Mouse (Mus musculus) cerebellum, adult 8-10 months (tissue): ENCODE results near the gene Slc16a3.

Experiments
- DNase-seq: peaks from one replicate; pipeline ENCODE4 v3.0.0; 2022

The Slc16a3 gene

DNA sequence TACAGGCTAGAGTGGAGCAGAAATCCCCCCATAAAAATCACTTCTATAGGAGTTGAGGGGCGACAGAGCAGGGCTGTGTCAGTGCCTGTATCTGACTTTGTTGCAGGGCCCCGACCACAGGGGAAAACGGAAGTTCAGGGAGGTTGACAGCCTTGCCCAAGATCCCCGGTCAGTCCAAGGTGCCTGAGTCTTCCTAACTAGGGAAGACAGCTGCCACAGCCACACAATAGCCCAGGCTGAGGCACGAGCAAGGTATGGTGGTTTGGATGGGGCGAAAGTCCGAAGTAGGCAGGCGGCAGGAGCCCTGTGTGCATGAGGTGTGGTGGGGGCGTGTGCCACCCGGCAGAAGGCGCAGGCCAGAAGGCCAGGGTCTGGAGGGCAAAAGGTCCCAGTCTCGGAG is at the start of gene Slc16a3:
Gene Slc16a3, plus strand, starts transcription at position 153 of the 400 bp plus-strand sequence.
- no peak for DNase-seq

DNA sequence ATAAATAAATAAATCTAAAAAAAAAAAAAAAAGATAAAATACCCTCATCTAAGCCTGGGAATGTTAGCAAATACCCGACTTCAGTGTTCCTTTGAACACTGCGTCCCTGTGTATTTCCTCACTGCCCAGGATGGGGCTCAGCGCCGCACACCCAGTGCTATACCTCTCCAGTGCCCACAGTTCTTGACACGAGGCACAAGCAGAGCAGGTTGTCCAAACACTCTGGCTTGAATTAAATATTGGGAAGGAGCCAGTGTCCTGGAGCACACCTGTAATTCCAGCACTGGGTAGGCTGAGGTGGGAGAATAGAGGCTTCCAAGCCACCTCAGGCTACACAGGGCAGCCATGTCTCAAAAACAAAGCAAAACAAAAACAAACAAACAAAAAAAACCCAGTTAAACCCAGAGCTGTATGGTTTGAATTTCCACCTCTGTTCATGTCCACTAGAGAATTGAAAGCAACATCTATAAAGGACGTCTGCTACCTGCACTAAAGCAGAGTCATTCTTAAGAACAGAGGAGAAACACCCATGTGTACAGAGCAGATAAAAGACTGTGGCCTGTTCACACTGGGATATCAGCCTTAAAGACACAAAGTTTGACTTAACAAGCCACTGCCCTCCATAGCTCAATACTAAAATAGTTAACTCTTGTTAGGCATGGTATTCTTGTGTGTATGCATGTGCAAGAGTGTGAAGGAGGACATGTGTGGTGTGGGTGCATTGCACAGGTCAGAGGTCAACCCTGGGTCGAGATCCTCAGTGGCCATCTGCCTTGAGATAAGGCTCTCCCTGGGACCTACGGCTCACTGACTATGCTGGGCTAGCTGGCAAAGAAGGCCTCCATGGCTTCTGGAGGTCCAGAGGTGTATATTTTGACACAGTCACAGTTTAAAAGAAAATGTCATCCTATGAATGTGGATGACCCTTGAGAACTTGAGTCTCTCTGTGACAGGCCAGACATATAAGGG is 47.7 kb upstream of the Slc16a3 start:
- DNase-seq = no peak

DNA sequence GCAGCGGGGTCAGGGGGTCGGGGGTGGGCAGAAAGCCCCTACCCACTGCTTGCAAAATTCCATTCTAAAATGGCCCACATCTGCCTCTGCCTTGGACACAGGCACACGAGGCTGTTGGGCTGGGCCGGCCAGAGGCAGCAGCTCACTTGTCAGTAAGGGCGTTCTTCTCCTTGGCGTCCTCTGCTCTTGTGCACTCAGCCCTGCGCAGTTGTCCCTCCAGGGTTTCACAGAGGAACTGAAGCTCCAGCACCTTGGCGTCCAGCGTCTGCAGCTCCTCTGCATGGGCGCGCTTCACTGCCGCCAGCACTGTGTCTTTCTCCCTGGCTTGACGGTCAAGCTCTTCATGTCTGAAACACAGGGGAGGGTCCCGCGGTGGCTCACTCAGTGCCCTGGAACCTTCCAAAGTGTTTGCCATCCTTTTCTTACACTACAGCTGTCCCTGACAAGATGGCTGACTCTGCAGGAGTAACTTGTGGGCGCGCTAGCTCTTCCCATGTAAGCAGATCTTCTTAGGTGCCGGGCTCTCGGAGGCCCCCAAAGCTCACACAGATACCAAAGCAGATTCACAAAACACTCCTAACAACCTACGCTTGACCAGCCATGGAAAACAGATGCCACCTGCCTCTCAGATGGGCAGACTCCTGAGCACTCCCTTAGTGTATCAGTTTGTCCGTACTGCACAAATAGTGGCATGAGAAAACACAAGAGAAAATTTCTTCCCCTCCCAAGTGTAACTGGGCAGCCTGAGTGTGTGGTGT is 46.4 kb upstream of the Slc16a3 start:
- no peak for DNase-seq

DNA sequence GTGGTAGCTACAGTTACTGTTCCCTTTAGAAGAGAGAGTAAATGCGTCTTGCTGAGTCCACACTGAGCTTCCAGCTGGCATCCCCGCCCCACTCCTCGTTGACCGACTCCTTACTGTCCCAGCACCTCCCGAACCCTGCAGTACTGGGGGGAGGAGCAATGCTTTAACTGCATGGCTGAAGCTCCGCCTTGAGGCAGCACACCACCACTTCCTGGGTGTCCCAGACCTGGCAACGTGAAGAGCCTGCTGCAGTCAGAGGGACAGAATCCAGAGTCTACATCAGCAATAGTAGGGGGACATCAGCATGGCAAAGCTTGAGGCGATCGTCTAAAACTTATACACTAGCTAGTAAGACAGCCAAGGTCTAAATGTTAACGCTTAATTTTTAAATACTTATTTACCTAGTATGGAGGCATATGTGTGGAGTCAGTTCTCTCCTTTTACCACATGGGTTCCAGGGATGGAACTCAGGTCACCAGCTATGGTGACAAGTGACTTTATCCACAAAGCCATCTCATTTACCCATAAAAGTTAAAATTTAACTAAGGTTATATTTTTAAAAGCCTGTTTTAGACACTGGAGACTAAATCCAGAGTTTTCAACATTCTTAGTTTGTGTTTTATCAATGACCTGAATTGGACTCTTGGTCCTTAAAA is 45.7 kb upstream of the Slc16a3 start:
- DNase-seq = no peak

DNA sequence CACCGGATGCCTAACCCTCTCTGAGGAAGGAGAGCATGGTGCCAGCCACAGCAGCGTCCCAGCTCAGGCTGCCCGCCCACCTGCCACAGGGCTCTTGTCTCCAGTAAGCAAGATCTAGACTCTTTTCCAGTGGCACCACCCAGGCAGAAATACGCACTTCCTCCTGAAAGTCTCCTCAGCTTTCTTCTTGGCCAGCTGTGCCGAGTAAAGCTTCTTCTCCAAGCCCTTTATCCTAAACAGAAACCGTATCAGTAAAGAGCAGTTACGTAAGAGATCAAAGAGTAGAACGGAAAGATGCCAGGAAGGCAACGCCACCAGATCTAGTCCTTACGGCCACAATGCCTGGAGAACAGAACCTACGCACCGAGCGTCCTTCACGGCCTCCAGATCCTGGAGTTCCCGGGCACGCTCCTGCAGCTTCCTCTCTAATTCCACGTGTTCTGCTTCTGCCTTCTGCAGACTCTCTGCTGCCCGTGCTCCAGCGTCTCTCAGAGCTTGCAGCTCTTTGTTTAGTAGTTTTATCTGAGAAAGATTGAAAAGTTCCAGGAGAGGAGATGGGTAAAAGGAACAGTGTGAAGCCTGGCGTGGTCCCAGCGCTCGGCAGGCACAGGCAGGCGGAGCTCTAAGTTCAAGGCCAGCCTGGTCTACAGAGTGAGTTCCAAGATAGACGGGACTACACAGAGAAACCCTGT is 45.0 kb upstream of the Slc16a3 start:
- no peak for DNase-seq

DNA sequence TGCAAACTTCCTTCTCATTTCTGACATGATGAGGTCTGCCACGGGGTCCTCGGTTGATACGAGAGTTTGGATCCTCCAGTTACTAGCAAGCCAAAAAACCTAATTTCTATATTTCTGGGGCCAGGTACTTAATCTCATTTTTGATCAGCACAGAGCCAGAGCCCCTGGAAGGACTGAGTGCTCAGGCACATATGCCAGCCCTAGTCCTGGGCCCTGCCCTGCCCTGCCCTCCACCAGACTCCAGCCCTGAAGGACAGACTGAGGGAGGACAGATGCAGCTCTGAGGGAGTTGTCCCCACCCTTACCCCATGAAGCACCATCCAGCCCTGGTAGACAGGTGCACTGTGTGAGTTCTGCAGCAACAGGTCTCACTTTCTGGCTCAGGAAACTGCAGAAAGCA is 43.7 kb upstream of the Slc16a3 start:
- no peak for DNase-seq

DNA sequence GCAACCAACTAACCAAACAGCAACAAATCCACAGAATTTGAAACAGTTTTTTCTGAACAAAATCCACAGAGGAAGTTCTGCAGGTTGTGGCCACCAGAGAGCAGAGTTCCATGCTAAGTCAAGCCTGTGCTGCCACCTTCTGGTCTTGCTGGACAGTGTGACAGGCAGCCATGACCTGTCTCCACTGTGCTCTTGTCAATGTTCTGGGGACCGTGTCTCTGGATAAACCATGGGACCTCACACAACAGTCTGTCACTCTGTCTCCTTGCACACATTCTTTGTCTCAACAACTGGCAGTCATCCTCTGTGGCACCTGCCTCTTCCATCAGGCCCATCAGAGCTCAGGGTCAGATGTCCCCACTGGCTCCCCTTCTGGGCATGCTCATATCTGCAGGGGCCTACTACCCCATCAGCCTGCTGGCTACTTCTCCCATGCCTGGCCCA is 42.8 kb upstream of the Slc16a3 start:
- peak; percentile 60 for DNase-seq

DNA sequence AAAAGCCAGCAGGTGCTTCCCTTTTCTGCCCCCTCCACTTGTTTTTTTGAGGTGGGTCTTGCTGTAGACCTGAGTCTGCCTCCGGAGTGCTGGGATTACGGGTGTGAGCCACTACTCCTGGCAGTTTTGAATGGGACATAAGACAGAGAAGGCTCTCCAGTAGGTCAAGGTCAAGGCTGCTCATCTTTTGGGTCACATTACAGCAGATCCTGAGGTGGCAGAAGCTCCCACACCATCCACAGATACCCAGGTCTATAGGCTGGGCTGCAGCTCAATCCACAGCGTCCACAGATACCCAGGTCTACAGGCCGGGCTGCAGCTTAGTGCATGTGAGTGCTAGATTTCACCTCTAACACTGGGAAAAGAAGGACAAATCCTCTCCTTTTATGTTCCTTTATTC is 34.5 kb upstream of the Slc16a3 start:
- DNase-seq = no peak

DNA sequence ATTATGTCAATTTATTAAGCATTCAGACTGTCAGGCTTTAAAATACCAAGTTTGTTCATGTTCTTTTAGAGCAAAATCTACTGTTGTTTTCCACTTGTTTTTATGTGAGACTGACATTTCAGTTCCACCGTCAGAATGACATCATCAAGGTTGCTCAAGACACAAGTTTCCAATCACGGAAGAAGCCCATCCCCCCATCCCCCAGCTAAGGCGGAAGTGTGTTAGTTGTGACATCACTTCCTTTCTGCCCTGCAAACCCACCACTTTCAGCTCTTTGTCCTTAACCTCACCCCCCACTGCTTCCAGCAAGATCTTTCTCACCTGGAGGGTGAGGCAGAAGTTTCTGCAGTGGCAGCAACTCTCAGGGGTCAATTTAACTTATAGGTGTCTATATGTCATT is 31.8 kb upstream of the Slc16a3 start:
- no peak for DNase-seq

DNA sequence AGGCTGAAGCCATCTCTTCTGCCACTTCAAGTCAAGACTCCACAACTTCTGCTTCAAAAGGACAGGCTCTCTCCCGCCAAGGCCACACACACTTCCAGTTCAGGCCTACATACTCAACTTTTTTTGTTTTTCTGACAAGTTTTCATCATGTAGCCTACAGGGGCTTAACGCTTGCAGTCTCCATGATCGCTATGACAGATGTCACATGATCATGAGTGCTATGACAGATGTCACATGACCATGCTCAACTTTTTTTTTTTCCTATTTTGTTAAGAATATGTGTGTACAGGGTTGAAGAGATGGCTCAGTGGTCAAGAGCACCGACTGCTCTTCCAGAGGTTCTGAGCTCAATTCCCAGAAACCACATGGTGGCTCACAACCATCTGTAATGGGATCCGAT is 30.5 kb upstream of the Slc16a3 start:
- DNase-seq = no peak

DNA sequence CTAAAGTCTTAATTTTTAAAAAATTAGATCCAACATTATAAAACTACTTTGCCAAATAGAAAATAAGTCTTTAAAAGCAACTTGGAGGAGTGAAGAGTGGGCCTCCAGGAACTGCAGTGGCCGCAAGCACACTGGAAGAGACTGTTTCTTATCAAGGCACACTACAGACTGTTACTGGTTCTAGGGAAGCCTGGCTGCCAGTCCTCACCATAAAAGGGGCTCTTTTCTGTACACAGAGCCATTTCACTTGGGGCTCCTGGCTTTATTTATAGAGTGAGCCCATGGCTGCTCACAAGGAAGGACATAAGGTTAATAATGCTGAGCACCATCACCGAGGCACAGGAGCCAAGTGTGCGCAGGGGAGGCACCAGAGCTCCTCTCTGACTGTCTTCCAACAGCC is 25.8 kb upstream of the Slc16a3 start:
- no peak for DNase-seq

DNA sequence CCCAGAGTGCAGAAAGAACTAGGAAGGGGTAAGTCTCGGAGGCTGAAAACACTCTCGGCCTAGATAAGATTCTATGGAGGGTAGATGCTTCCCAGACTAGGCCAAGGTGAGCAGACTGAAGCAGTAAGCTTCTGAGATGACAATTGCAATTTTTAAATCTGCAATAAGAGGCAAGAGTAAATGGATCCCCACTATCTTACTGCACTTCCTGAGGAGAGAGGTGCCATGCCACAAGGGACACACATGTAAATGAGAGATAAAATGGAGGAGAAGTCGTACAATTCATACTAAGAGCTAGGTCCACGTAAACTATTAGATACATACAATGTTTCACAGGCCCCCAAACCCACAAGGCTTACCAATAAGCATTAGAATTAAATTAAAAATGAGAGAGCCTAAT is 19.8 kb upstream of the Slc16a3 start:
- no peak for DNase-seq

DNA sequence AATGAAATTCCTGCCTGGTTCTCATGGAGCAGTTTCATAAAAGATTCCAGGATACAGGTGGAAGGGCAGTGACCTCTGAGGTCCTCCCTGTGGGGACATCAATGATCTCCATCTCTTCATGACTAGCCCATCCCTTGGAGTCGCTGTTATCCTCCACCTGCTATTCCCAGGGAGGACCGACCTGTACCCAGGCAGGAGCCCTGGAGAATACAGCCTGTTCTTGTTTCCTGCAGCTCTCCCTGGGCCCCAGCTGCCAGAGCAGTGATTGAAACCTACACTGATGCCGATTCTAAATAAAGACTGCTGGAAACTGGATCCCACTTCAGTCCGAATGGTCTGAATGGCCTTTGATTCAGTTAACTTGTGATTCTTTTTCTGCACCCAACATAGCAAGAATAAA is 16.8 kb upstream of the Slc16a3 start:
- no peak for DNase-seq

DNA sequence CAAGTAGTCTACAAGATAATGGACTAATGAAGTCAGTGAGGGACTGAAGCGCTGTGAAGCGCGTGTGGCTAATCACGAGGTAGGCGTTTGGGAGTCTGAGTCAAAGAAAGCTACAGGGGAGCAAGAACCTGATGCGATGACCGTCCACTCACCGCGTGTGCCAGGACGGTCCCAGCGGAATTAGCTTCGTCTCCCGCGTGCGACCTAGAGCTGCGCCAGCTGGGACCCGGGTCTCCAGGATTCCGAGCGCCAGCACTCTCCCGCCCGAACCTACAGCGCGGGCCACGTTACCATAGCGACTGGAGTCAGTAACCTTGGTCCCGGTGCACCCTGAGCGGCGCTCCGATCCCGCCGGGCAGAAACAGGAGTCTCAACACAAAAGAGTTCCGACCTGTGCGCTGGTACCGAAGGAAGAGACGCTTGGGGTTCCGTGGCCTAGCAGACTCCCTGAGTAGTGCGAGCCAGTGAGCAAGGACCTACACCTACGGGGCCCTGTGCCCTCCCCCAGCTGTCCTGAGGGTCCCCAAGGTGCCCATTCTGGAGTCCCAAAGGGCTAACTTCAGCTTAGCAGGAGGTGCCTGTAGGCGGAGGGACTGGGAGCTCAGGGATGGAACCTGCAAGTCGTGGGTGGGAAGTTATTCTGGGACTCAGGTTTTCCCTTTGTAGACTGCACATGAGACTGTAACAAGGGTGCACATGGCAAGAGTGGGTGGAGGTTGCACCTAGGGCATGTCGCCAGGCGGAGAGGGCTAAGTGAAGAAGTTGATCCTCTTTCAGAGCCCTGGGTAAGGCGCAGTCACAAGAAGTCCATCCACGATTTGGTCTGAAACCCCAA is 15.5 kb upstream of the Slc16a3 start, which contains the start of gene Ccdc57:
Gene Ccdc57, minus strand, starts transcription at position 309 of the 835 bp plus-strand sequence.
- DNase-seq = peak; percentile 93

DNA sequence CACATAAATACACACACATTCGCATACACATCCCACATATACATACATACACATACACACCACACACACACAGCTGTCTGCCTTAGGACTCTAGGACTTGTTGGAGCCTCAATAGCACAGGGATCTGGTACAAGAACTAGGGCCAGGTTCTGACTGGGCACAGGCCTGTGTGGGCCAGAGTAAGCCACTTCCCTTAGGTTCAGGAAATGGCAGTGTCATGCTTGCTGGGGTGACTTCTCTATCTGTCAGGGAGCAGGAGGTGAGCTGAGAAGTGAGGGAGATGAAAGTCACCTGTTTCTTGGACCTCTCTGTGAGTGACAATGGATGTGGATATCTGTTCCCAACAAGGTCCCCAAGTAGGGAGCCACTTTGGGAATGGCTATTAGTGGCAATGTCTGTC is 10.3 kb upstream of the Slc16a3 start:
- DNase-seq = no peak

DNA sequence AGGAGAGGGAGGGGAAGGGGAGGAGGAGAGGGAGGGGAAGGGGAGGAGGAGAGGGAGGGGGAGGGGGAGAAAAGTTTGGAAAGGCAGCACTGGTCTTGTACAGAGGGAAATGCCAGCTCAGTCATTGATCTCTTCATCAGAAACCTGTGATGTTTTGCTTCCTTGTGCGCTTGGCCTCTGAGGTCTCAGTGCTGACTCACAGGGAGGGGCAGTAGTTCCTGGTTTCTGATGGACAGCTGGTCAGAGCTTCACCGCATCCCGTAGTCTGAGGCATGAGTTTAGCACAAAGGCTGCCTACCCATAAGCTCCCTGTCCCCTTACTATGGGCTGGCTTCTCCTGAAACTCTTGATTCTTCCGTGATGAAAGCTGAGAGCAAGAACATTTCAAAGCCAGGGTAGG is 9.5 kb upstream of the Slc16a3 start:
- no peak for DNase-seq

DNA sequence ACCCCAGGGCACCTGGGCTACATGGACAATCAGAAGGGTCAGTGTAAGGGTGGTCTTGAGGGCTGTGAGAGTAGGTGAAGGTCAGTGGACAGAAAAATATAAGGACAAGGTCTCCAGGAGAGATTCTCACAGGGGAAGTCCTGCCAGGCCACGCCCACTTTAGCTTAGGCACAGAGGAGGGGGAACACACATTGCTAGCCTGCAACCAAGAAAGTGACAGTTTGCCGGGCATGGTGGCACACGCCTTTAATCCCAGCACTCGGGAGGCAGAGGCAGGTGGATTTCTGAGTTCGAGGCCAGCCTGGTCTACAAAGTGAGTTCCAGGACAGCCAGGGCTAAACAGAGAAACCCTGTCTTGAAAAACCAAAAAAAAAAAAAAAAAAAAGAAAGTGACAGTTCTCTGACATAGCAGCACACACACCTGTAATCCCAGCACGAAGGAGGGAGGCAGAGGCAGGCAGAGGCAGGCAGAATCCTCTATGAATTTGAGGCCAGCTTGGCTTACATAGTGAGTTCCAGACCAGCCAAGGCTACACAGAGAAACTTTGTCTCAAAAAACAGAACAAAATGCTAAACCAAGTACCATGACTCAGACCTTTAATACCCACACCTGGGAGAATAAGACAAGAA is 8.5 kb upstream of the Slc16a3 start:
- DNase-seq = no peak

DNA sequence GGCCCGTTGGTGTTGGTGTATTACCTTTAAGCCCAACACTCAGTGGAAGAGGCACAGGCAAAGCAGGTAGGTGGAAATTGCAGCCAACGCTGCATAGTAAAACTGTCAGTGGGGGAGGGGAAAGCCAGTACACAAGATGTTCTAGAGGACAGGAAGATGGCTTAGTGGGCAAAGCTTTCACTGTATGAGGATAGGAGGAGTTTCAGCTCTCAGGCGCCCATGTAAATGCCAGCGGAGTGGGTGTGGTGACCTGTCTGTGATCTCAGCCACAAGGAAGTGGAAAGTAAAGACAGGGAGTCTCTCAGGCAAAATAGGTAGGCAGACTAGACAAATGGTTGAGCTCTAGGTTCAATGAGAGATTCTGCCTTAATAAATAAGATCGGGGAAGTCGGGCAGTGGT is 7.3 kb upstream of the Slc16a3 start:
- DNase-seq = no peak

DNA sequence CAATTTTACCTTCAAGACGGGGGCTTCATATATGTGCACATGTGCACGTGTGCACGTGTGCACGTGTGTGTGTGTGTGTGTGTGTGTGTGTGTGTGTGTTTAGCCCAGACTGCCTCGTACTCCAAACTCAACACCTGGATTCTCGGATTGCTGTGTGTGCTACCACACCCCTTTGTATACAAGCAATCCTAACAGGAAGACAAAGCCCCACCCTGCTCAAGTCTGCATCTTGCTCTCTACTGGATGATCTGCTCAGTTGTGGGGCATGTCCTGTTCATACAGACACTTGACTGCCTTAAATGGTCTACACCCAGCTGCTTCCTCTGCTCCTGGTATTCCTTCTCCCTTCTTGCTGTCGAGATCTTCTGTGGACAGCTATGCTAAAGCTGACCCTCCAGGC is 3.0 kb upstream of the Slc16a3 start:
- DNase-seq = no peak

DNA sequence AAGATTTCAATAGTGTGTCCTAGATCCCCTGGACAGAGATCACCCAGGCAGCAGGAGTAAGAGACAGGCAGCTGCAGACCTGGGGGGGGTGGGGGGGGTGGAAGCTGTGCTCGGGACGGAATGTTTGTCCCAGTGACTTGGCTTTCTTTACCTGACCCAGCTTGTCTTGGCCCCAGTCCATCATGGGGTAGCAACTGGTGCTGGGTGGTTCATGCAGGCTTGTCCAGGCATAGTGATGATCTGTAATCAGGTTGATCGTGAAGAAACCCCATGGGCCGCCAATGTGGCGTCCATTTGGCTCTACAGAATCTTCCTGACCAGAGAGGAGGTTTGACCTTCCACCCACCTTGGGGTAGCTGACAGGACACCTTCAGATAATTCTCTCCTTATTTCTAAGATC is 2.4 kb upstream of the Slc16a3 start:
- no peak for DNase-seq
